Mouse (Mus musculus) testis, postnatal 14 days (tissue): ENCODE measurements around the gene Macrod1.
A peak's percentile ranks its signal among the peaks of the same experiment; 100 is the strongest.

Source experiments
- DNase-seq: peaks from one replicate; pipeline ENCODE4 v3.0.0; 2021; ENCODE audit warnings: low spot score

The Macrod1 gene

GRCm38 (mm10) chr19:7171447-7171846 is 114.8 kb downstream of the Macrod1 start:
- DNase-seq = no peak

- DNase-seq = no peak
Observed at GRCm38 (mm10) chr19:7172051-7172866, 115.6 kb downstream of the Macrod1 start.

GRCm38 (mm10) chr19:7176041-7176696 is 119.6 kb downstream of the Macrod1 start:
- DNase-seq = no peak

GRCm38 (mm10) chr19:7177804-7178511 is 121.3 kb downstream of the Macrod1 start:
- no peak for DNase-seq

- DNase-seq = no peak
Observed at GRCm38 (mm10) chr19:7178841-7179452, 122.3 kb downstream of the Macrod1 start.

- peak; percentile 48 for DNase-seq
Observed at GRCm38 (mm10) chr19:7180756-7181405, 124.3 kb downstream of the Macrod1 start.

- no peak for DNase-seq
Observed at GRCm38 (mm10) chr19:7181496-7181895, 124.9 kb downstream of the Macrod1 start.

- peak; percentile 77 for DNase-seq
Observed at GRCm38 (mm10) chr19:7182273-7182949, 125.8 kb downstream of the Macrod1 start.

- no peak for DNase-seq
Observed at GRCm38 (mm10) chr19:7183419-7183818, 126.8 kb downstream of the Macrod1 start.

GRCm38 (mm10) chr19:7185059-7185458 is 128.4 kb downstream of the Macrod1 start:
- no peak for DNase-seq

GRCm38 (mm10) chr19:7185715-7186291 is 129.2 kb downstream of the Macrod1 start:
- DNase-seq = no peak

GRCm38 (mm10) chr19:7187157-7187556 is 130.5 kb downstream of the Macrod1 start:
- no peak for DNase-seq

- no peak for DNase-seq
Observed at GRCm38 (mm10) chr19:7189026-7189425, 132.4 kb downstream of the Macrod1 start.

- no peak for DNase-seq
Observed at GRCm38 (mm10) chr19:7190986-7191385, 134.4 kb downstream of the Macrod1 start.

GRCm38 (mm10) chr19:7191639-7192038 is 135.0 kb downstream of the Macrod1 start:
- DNase-seq = no peak

GRCm38 (mm10) chr19:7192561-7192967 is 136.0 kb downstream of the Macrod1 start:
- no peak for DNase-seq

- DNase-seq = peak; percentile 62
Observed at GRCm38 (mm10) chr19:7195900-7196728, 139.5 kb downstream of the Macrod1 start.

GRCm38 (mm10) chr19:7196741-7197270 is 140.2 kb downstream of the Macrod1 start:
- DNase-seq = peak; percentile 49

GRCm38 (mm10) chr19:7197445-7197844 is 140.8 kb downstream of the Macrod1 start:
- DNase-seq = no peak

- no peak for DNase-seq
Observed at GRCm38 (mm10) chr19:7199089-7199488, 142.5 kb downstream of the Macrod1 start.
